ENCODE assay signal across 9 mouse cellular contexts in the genomic region with DNA sequence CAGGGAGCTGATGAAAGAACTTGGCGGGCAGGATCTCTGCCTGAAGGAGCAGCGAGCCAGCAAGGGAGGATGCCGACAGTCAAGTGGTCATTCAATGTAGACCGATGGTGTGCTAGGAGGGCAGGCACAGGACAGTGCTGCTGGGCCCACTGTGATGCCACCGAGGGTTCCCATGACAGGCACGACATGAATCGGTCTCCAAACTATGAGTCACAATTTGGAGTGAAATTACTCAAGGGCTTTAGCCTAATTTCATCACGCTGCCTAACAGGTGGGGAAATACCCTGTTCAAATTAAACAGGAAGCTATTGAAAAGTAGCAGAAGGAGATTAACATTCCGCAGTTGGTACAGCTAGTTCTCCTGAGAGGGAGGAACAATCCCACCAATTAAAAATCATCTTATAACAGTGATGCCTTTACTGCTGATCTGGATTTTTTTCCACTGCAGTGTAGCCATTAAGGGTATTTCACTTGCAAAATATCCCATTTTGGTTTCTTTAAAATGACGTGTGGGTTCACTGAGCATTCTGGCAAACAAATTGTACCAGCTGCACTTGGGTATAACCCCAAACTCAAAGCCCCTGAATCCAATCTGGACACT.
DNase-seq lines count a peak whose midpoint lies in the region; ATAC-seq lines count a peak whose summit lies in the region.
"Had no signal": no experiment of that assay in that cellular context is flagged by ENCODE, and none has a peak within 500 bp of the region (broad histone marks: within the 10 kb centered on the region; RNA-seq: fewer than 3 reads in every experiment).

No protein-coding gene starts in this region.

- H3K27me3 ChIP-seq in neural tube, embryonic 15.5 days (replicated peaks) = no peaks in the 10 kb centered on the region
- H3K27me3 ChIP-seq in stomach, embryonic 16.5 days (ENCODE audit: control insufficient read depth, insufficient read depth, low read length) = no peaks in the 10 kb centered on the region
- H3K27me3 ChIP-seq: hindbrain, embryonic 13.5 days had no signal

- no peak overlapping the region for H3K27ac ChIP-seq in neural tube, embryonic 15.5 days (replicated peaks)
- peak overlapping the region; percentile 20 for H3K27ac ChIP-seq in stomach, embryonic 16.5 days (ENCODE audit: low read length)
- H3K27ac ChIP-seq: hindbrain, embryonic 13.5 days had no signal

- peak; percentile 6; the same call in 1 of the 2 replicates for ATAC-seq in frontal cortex, adult (ENCODE audit: low TSS enrichment)
- ATAC-seq in neural tube, embryonic 15.5 days (ENCODE audit: low FRiP score) = peak; percentile 72
- ATAC-seq in inflammation-experienced regulatory T-cells, adult 6 months = peak; percentile 82
- no peak for ATAC-seq in stomach, embryonic 16.5 days (ENCODE audit: insufficient read depth, low FRiP score)

- no peak overlapping the region for H3K4me2 ChIP-seq in neural tube, embryonic 15.5 days
- no peak overlapping the region for H3K4me2 ChIP-seq in stomach, embryonic 16.5 days (ENCODE audit: low read depth, low read length)
- H3K4me2 ChIP-seq: hindbrain, embryonic 13.5 days had no signal

- no peak overlapping the region for H3K4me3 ChIP-seq in neural tube, embryonic 15.5 days (replicated peaks)
- no peak overlapping the region for H3K4me3 ChIP-seq in stomach, embryonic 16.5 days (replicated peaks; ENCODE audit: low read length)
- H3K4me3 ChIP-seq: hindbrain, embryonic 13.5 days had no signal

- 0 out of 2 replicates have a peak, but pooled peaks cover 3% of the 10 kb centered on the region for H3K4me1 ChIP-seq in neural tube, embryonic 15.5 days
- H3K4me1 ChIP-seq in stomach, embryonic 16.5 days (ENCODE audit: control insufficient read depth, insufficient read depth, low read length) = 0 out of 2 replicates have a peak, but pooled peaks cover 10% of the 10 kb centered on the region
- H3K4me1 ChIP-seq: hindbrain, embryonic 13.5 days had no signal

- no peaks in the 10 kb centered on the region for H3K9me3 ChIP-seq in neural tube, embryonic 15.5 days (replicated peaks)
- no peaks in the 10 kb centered on the region for H3K9me3 ChIP-seq in stomach, embryonic 16.5 days (replicated peaks; ENCODE audit: control insufficient read depth, low read length)
- H3K9me3 ChIP-seq: hindbrain, embryonic 13.5 days had no signal

- no peak for DNase-seq in frontal cortex, postnatal 25 days (ENCODE audit: low spot score in 2 of 2)
- no peak for DNase-seq in neural tube, embryonic 10.5 days (ENCODE audit: extremely low spot score, low spot score)
- DNase-seq in cerebellum, adult 9-10 months = no peak
- no peak for DNase-seq in embryo, embryonic 11 days

- H3K9ac ChIP-seq in neural tube, embryonic 15.5 days (replicated peaks) = no peak overlapping the region
- no peak overlapping the region for H3K9ac ChIP-seq in stomach, embryonic 16.5 days (ENCODE audit: low read length)
- H3K9ac ChIP-seq: hindbrain, embryonic 13.5 days had no signal

- no peaks in the 10 kb centered on the region for H3K36me3 ChIP-seq in neural tube, embryonic 15.5 days
- H3K36me3 ChIP-seq in stomach, embryonic 16.5 days (ENCODE audit: control insufficient read depth, insufficient read depth, low read length) = no peaks in the 10 kb centered on the region
- H3K36me3 ChIP-seq: hindbrain, embryonic 13.5 days had no signal

- WGBS in neural tube, embryonic 15.5 days = 75% methylated on average over 10 of the region's 10 CpGs
- WGBS in stomach, embryonic 16.5 days = 67% methylated on average over 10 of the region's 10 CpGs
